25 mouse cellular contexts compared by ENCODE assay signal in genomic region chr5:39630841-39631240, GRCm38 (mm10).
A peak's percentile ranks its signal among the peaks of the same experiment; 100 is the strongest.
DNase-seq lines count a peak whose midpoint lies in the region; ATAC-seq and TF ChIP-seq lines count a peak whose summit lies in the region.
"Had no signal": no experiment of that assay in that cellular context is flagged by ENCODE, and none has a peak within 500 bp of the region (broad histone marks: within the 10 kb centered on the region; RNA-seq: fewer than 3 reads in every experiment).

No protein-coding gene starts in this region.

- H3K27ac ChIP-seq in hindbrain, postnatal 0 days = no peak overlapping the region
- no peak overlapping the region for H3K27ac ChIP-seq in forebrain, embryonic 10.5 days
- H3K27ac ChIP-seq: embryonic facial prominence, embryonic 13.5 days; forebrain, embryonic 15.5 days; hindbrain, embryonic 14.5 days; intestine, embryonic 15.5 days; limb, embryonic 12.5 days; liver, embryonic 13.5 days; lung, embryonic 15.5 days; neural tube, embryonic 15.5 days; stomach, embryonic 15.5 days had no signal

- H3K9ac ChIP-seq in hindbrain, postnatal 0 days (replicated peaks; ENCODE audit: low read length) = no peak overlapping the region
- H3K9ac ChIP-seq: embryonic facial prominence, embryonic 13.5 days; forebrain, embryonic 15.5 days; hindbrain, embryonic 14.5 days; intestine, embryonic 15.5 days; limb, embryonic 12.5 days; liver, embryonic 13.5 days; lung, embryonic 15.5 days; neural tube, embryonic 15.5 days; stomach, embryonic 15.5 days had no signal

- WGBS in hindbrain, postnatal 0 days = 88% methylated on average over 5 of the region's 5 CpGs
- WGBS in forebrain, embryonic 10.5 days = 94% methylated on average over 5 of the region's 5 CpGs

- H3K4me2 ChIP-seq in myocyte (ENCODE audit: low read depth) = peak overlapping the region; percentile 5
- H3K4me2 ChIP-seq in hindbrain, postnatal 0 days (ENCODE audit: low read depth, low read length) = no peak overlapping the region
- H3K4me2 ChIP-seq: embryonic facial prominence, embryonic 13.5 days; forebrain, embryonic 15.5 days; heart, embryonic 11.5 days; hindbrain, embryonic 14.5 days; intestine, embryonic 15.5 days; limb, embryonic 12.5 days; liver, embryonic 13.5 days; lung, embryonic 15.5 days; neural tube, embryonic 15.5 days; stomach, embryonic 15.5 days had no signal

- H3K36me3 ChIP-seq in myocyte (ENCODE audit: control insufficient read depth, insufficient read depth) = no peaks in the 10 kb centered on the region
- H3K36me3 ChIP-seq in hindbrain, postnatal 0 days (ENCODE audit: insufficient read depth, low read length) = no peaks in the 10 kb centered on the region
- no peaks in the 10 kb centered on the region for H3K36me3 ChIP-seq in forebrain, embryonic 10.5 days (replicated peaks)
- H3K36me3 ChIP-seq: embryonic facial prominence, embryonic 13.5 days; forebrain, embryonic 15.5 days; intestine, embryonic 15.5 days; limb, embryonic 12.5 days; liver, embryonic 13.5 days; lung, embryonic 15.5 days; neural tube, embryonic 15.5 days; stomach, embryonic 15.5 days had no signal

- no peaks in the 10 kb centered on the region for H3K27me3 ChIP-seq in myocyte (ENCODE audit: control insufficient read depth, insufficient read depth, insufficient read length)
- no peaks in the 10 kb centered on the region for H3K27me3 ChIP-seq in hindbrain, postnatal 0 days (ENCODE audit: insufficient read depth, low read length)
- H3K27me3 ChIP-seq in forebrain, embryonic 10.5 days (ENCODE audit: poor library complexity, severe bottlenecking) = no peaks in the 10 kb centered on the region
- H3K27me3 ChIP-seq: embryonic facial prominence, embryonic 13.5 days; forebrain, embryonic 15.5 days; intestine, embryonic 15.5 days; liver, embryonic 13.5 days; lung, embryonic 15.5 days; megakaryocyte, embryonic 14.5 days; neural tube, embryonic 15.5 days; stomach, embryonic 15.5 days had no signal

- DNase-seq in spleen, adult 18-20 months = peak; percentile 38 to 44
- no peak for DNase-seq in spleen, adult 12 weeks (ENCODE audit: low spot score)
- no peak for DNase-seq in hindbrain, postnatal 0 days (ENCODE audit: low spot score)
- DNase-seq in forebrain, embryonic 10.5 days (ENCODE audit: extremely low spot score, low spot score) = no peak
- no peak for DNase-seq in T-cell, adult 2 months (ENCODE audit: low spot score)
- DNase-seq: adrenal gland, postnatal 14 days; cerebellum, adult 11-12 months; gastrocnemius, postnatal 36 days; heart, postnatal 10 days; liver, embryonic 13.5 days; midbrain, embryonic 14.5 days; retina, postnatal 1 day; thymus, adult 2 months had no signal

- peak; percentile 90 for ATAC-seq in granulocyte monocyte progenitor cell, adult 5-6 weeks (replicated peaks; ENCODE audit: poor library complexity, severe bottlenecking)
- no peak for ATAC-seq in hindbrain, postnatal 0 days
- ATAC-seq: forebrain, embryonic 15.5 days; intestine, embryonic 15.5 days had no signal

- no peaks in the 10 kb centered on the region for H3K79me2 ChIP-seq in myocyte (ENCODE audit: control insufficient read depth, insufficient read depth)

- H3K4me1 ChIP-seq in hindbrain, postnatal 0 days (ENCODE audit: insufficient read depth, low read length) = peaks cover under 1% of the 10 kb centered on the region; the same call in 1 of the 2 replicates
- H3K4me1 ChIP-seq in forebrain, embryonic 10.5 days = no peaks in the 10 kb centered on the region
- H3K4me1 ChIP-seq: embryonic facial prominence, embryonic 13.5 days; intestine, embryonic 15.5 days; limb, embryonic 12.5 days; liver, embryonic 13.5 days; lung, embryonic 15.5 days; stomach, embryonic 15.5 days had no signal

- H3ac ChIP-seq in myocyte (ENCODE audit: control insufficient read depth, insufficient read length) = no peak overlapping the region

- no peaks in the 10 kb centered on the region for H3K9me3 ChIP-seq in hindbrain, postnatal 0 days (ENCODE audit: low read length)
- no peaks in the 10 kb centered on the region for H3K9me3 ChIP-seq in forebrain, embryonic 10.5 days
- H3K9me3 ChIP-seq: embryonic facial prominence, embryonic 13.5 days; forebrain, embryonic 15.5 days; intestine, embryonic 15.5 days; limb, embryonic 12.5 days; liver, embryonic 13.5 days; lung, embryonic 15.5 days; megakaryocyte, embryonic 14.5 days; neural tube, embryonic 15.5 days; stomach, embryonic 15.5 days had no signal

- H3K4me3 ChIP-seq in myocyte = no peak overlapping the region
- no peak overlapping the region for H3K4me3 ChIP-seq in hindbrain, postnatal 0 days (ENCODE audit: low read length)
- no peak overlapping the region for H3K4me3 ChIP-seq in forebrain, embryonic 10.5 days
- H3K4me3 ChIP-seq: embryonic facial prominence, embryonic 13.5 days; forebrain, embryonic 15.5 days; intestine, embryonic 15.5 days; limb, embryonic 12.5 days; liver, embryonic 13.5 days; lung, embryonic 15.5 days; megakaryocyte, embryonic 14.5 days; neural tube, embryonic 15.5 days; stomach, embryonic 15.5 days had no signal

- TF ChIP-seq POLR2A in myocyte (IDR thresholded peaks at IDR 0.05; ENCODE audit: insufficient read length, low read depth) = no peak

- no peak for TF ChIP-seq CTCF in hindbrain, postnatal 0 days (IDR thresholded peaks at IDR 0.05; ENCODE audit: low read depth)

TF ChIP-seq in myocyte, 11 proteins besides CTCF, POLR2A, EP300 and RAD21:
- no peak for TF ChIP-seq REST (IDR thresholded peaks at IDR 0.05; ENCODE audit: insufficient read depth, insufficient read length)
- no peak for TF ChIP-seq USF1 (IDR thresholded peaks at IDR 0.05; ENCODE audit: low read depth)
- no peak for TF ChIP-seq MYOG (IDR thresholded peaks at IDR 0.05; ENCODE audit: control insufficient read depth in 1 of 3, insufficient read depth in 1 of 3, insufficient read length in 2 of 3, low read depth in 2 of 3)
- TF ChIP-seq CEBPB (IDR thresholded peaks at IDR 0.05; ENCODE audit: insufficient read depth, poor library complexity, severe bottlenecking) = no peak
- no peak for TF ChIP-seq SRF (IDR thresholded peaks at IDR 0.05; ENCODE audit: control insufficient read depth, insufficient read length, low read depth)
- TF ChIP-seq TCF12 (IDR thresholded peaks at IDR 0.05; ENCODE audit: insufficient read depth, poor library complexity, severe bottlenecking) = no peak

Comparison
In these comparisons a context has a peak if more than half of its experiments do, and no peak if none do; other contexts are left out.
1. DNase-seq: peak in spleen, adult 18-20 months (2 of 2); none in spleen, adult 12 weeks (single experiment), hindbrain, postnatal 0 days (single experiment), forebrain, embryonic 10.5 days (single experiment) and T-cell, adult 2 months (single experiment).